Mouse (Mus musculus) intestine, postnatal 0 days (tissue): Measurements from ENCODE around the gene Pif1. TPM values are rescaled to one million over a fixed set of nuclear protein-coding genes. Genes with fewer than 3 reads are reported as not detected.
A peak's percentile ranks its signal among the peaks of the same experiment; 100 is the strongest.

Experiments used
- ATAC-seq: fragments of 200-750 bp; cut with Nextera tagmentation; 2 replicates; pipeline ENCODE4 v1.8.0; 2017; ENCODE audit warnings: mild to moderate bottlenecking, moderate TSS enrichment, moderate library complexity
- H3K27ac ChIP-seq: fragments of 300-500 bp; sonication (generic); 2 replicates; pipeline ENCODE4 v1.5.1; 2014; ENCODE audit warnings: mild to moderate bottlenecking, low read depth, low read length, moderate library complexity
- H3K27me3 ChIP-seq: fragments of 300-500 bp; sonication (generic); replicated peaks from 2 replicates; pipeline ENCODE4 v1.6.1; 2014; ENCODE audit warnings: low read length, mixed read lengths; ENCODE audit not compliant: control insufficient read depth, insufficient read depth
- H3K36me3 ChIP-seq: fragments of 300-500 bp; sonication (generic); 2 replicates; pipeline ENCODE4 v1.6.1; 2014; ENCODE audit warnings: mild to moderate bottlenecking, moderate library complexity; ENCODE audit not compliant: control insufficient read depth, insufficient read depth
- H3K4me1 ChIP-seq: fragments of 300-500 bp; sonication (generic); replicated peaks from 2 replicates; pipeline ENCODE4 v1.6.1; 2014; ENCODE audit warnings: antibody characterized with exemption, low read length, mixed read lengths; ENCODE audit not compliant: control insufficient read depth, insufficient read depth
- H3K4me2 ChIP-seq: fragments of 300-500 bp; sonication (generic); replicated peaks from 2 replicates; pipeline ENCODE4 v1.6.1; 2014; ENCODE audit warnings: low read depth, mild to moderate bottlenecking, moderate library complexity
- H3K4me3 ChIP-seq: fragments of 300-500 bp; sonication (generic); 2 replicates; pipeline ENCODE4 v1.5.1; 2014; ENCODE audit warnings: low read depth, low read length
- H3K9ac ChIP-seq: fragments of 300-500 bp; sonication (generic); 2 replicates; pipeline ENCODE4 v1.6.1; 2014; ENCODE audit warnings: mild to moderate bottlenecking, low read depth, low read length
- H3K9me3 ChIP-seq: fragments of 300-500 bp; sonication (generic); 2 replicates; pipeline ENCODE4 v1.6.1; 2016; ENCODE audit warnings: mixed run types; ENCODE audit not compliant: control insufficient read depth
- CTCF ChIP-seq: sonication (generic); IDR thresholded peaks from 2 replicates; pipeline ENCODE4 v1.5.1; 2016; ENCODE audit warnings: low read depth, mild to moderate bottlenecking, control low read depth, antibody characterized with exemption, moderate library complexity
- WGBS: fragments of 180-500 bp; shearing (Covaris S2); extraction: QIAGEN DNeasy Blood & Tissue Kit; methylation state at CpG from one replicate; pipeline ENCODE4 v1.1.7; 2014; 5-methylcytosine and 5-hydroxymethylcytosine counted together
- polyA plus RNA-seq: library from polyadenylated mRNA; unstranded; fragments of >200 nt; fragmentation: Nextera tagmentation; extraction: Ambion mirVana; gene quantifications from 2 replicates; pipeline ENCODE4 v1.2.1, GENCODE M21; 2015

The Pif1 gene
- polyA plus RNA-seq, 1 experiment from 2014 or later = 1.2 TPM

GRCm38 (mm10) chr9:65635766-65636165 lies 48.8 kb downstream of the Pif1 start:
- Histone ChIP-seq H3K9ac (no peak overlapping the region), H3K27ac (no peak overlapping the region), H3K4me2 (no peak overlapping the region), H3K4me1 (0 out of 2 replicates have a peak, but pooled peaks cover 7% of the 10 kb centered on the region), H3K36me3 (no peaks in the 10 kb centered on the region; the same call in 1 of the 2 replicates), H3K4me3 (no peak overlapping the region), H3K9me3 (no peaks in the 10 kb centered on the region), H3K27me3 (peaks cover 13% of the 10 kb centered on the region; the same call in 1 of the 2 replicates)
- TF ChIP-seq CTCF = no peak
- WGBS = 89% methylated on average over 1 of the region's 1 CpGs
- ATAC-seq = no peak

- Histone ChIP-seq H3K4me3 (no peak overlapping the region), H3K4me1 (peaks cover 4% of the 10 kb centered on the region; the same call in 1 of the 2 replicates), H3K9me3 (no peaks in the 10 kb centered on the region), H3K36me3 (no peaks in the 10 kb centered on the region; the same call in 1 of the 2 replicates), H3K4me2 (no peak overlapping the region), H3K27ac (no peak overlapping the region), H3K9ac (no peak overlapping the region), H3K27me3 (0 out of 2 replicates have a peak, but pooled peaks cover 1% of the 10 kb centered on the region)
- TF ChIP-seq CTCF = no peak
- ATAC-seq = no peak
- 85% methylated on average over 4 of the region's 4 CpGs for WGBS
Observed at GRCm38 (mm10) chr9:65636926-65637325, 50.0 kb downstream of the Pif1 start.

GRCm38 (mm10) chr9:65639065-65639464 lies 52.1 kb downstream of the Pif1 start:
- Histone ChIP-seq H3K27me3 (no peaks in the 10 kb centered on the region), H3K4me1 (peaks cover 4% of the 10 kb centered on the region; the same call in 1 of the 2 replicates), H3K4me3 (no peak overlapping the region), H3K36me3 (no peaks in the 10 kb centered on the region; the same call in 1 of the 2 replicates), H3K27ac (no peak overlapping the region), H3K9me3 (no peaks in the 10 kb centered on the region), H3K4me2 (no peak overlapping the region), H3K9ac (no peak overlapping the region)
- TF ChIP-seq CTCF = no peak
- ATAC-seq = peak; percentile 33; the same call in 1 of the 2 replicates
- 58% methylated on average over 5 of the region's 5 CpGs for WGBS

- no peak for TF ChIP-seq CTCF
- Histone ChIP-seq H3K4me1 (peaks cover 4% of the 10 kb centered on the region; the same call in 1 of the 2 replicates), H3K4me2 (no peak overlapping the region), H3K4me3 (no peak overlapping the region), H3K27ac (no peak overlapping the region; the same call in 1 of the 2 replicates), H3K36me3 (no peaks in the 10 kb centered on the region; the same call in 1 of the 2 replicates), H3K27me3 (no peaks in the 10 kb centered on the region), H3K9ac (no peak overlapping the region), H3K9me3 (no peaks in the 10 kb centered on the region)
- ATAC-seq = no peak
- WGBS = 38% methylated on average over 5 of the region's 5 CpGs
Observed at GRCm38 (mm10) chr9:65640838-65641410, 54.0 kb downstream of the Pif1 start.

- Histone ChIP-seq H3K9ac (no peak overlapping the region), H3K4me1 (peaks cover 4% of the 10 kb centered on the region; the same call in 1 of the 2 replicates), H3K4me2 (no peak overlapping the region), H3K27ac (no peak overlapping the region), H3K4me3 (no peak overlapping the region), H3K9me3 (no peaks in the 10 kb centered on the region), H3K36me3 (no peaks in the 10 kb centered on the region), H3K27me3 (no peaks in the 10 kb centered on the region)
- WGBS = 35% methylated on average over 12 of the region's 12 CpGs
- no peak for ATAC-seq
- TF ChIP-seq CTCF = no peak
Observed at GRCm38 (mm10) chr9:65641446-65642052, 54.6 kb downstream of the Pif1 start.

GRCm38 (mm10) chr9:65642546-65642945 lies 55.6 kb downstream of the Pif1 start:
- H3K4me1 ChIP-seq = peaks cover 4% of the 10 kb centered on the region; the same call in 1 of the 2 replicates
- no peak overlapping the region for H3K4me2 ChIP-seq

More at GRCm38 (mm10) chr9:65642546-65642945, 55.6 kb downstream of the Pif1 start:
- no peaks in the 10 kb centered on the region for H3K27me3 ChIP-seq
- ATAC-seq = no peak
- no peaks in the 10 kb centered on the region for H3K9me3 ChIP-seq
- no peak overlapping the region for H3K9ac ChIP-seq
- H3K27ac ChIP-seq = no peak overlapping the region
- no peak for TF ChIP-seq CTCF
- H3K36me3 ChIP-seq = no peaks in the 10 kb centered on the region
- H3K4me3 ChIP-seq = no peak overlapping the region
